Mouse (Mus musculus) thymus, postnatal 10 days (tissue): ENCODE measurements around the gene Dbnl.
A peak's percentile ranks its signal among the peaks of the same experiment; 100 is the strongest.

Experiments used
- DNase-seq, 2 experiments: peaks; one replicate each; pipeline ENCODE4 v3.0.0; 2021; ENCODE audit warnings: low spot score in 2 of 2

Dbnl gene

DNA sequence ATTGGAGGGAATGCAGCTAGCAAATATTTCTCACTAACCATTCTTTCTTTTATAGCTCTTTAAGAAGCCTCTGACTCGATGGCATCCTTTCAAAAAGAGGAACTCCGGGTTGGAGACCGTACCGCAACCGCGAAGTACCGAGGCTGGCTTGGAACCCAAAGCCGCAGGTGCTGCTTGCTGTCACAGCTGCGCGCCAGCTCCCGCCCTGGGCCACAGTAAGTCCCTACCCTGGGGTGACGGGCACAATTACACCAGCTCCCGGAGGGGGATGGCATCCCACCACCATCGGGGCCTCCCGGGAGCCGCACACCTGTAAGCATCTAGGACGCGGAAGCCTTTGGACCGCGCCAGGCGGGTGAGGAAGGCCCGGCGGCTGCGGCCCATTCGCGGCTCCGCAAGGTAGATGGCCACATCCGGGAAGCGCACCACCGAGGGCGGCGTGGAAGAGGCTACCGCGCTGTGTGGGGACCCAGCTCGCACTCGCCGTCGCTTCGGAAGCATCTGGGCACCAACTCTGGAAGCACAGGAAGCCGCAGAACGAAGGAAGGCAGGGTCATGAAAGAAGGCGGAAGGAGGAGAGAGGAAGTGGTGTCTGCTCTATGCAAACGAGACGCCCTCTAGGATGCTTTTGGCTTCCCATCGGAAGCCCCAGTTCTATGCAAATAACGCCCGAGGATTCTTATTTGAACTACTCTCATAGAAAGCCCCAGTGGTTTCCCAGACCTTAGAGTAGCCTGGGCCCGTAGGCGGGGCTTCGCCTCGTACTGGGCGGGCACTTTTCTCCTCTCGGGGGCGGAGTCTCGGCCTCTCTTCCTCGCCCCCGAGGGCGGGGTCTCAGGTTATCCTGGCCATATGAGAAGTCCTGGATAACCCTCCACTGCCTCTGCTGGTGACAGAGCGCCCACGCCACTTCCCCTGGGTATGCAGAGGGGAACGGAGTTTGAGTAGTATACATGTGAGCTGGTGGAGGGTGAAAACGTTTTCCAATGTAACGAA, 49.3 kb downstream of the Dbnl start, which contains the start of gene Polm:
Polm (minus strand) TSS at position 766 of the 996 bp plus-strand sequence.
- peak; percentile 79 for DNase-seq

DNA sequence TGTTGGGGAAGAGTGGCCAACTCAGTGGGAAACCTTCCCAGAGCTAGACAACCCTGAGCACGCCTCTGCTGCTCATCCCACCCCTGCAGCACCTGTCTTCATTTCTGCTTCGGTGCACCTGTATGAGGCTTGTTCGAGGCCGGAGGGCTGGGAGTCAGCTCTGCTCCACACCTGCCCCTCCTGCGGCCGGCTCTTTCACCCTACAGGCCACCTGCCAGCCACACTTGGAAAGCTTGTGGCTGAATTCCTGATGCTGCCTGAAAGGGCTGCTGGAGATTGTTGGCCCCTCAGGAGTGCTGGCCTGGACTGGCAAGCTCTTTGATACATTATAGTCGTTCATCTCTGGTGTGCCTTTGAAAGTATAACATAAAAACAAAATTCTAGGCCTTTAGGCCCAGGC, 52.1 kb downstream of the Dbnl start:
- no peak for DNase-seq

DNA sequence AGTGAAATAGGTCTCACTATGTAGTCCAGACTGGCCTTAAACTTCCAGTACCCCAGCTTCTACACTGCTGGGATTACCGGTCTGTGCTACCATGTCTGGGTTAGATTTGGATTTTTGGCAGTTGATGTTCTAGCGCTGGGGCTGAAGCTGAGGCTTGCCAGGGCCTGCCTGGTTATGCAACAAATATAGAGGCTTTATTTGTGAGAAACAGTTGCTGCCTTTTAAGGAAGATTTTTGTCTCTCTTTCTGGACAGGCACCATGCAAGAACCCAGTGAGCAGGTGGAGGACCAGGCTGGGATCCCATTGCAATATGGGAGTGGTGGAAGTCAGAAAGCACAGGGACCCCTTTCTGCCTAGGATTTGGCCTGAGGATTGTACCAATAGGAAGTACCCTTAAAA, 53.5 kb downstream of the Dbnl start:
- DNase-seq, result no peak

DNA sequence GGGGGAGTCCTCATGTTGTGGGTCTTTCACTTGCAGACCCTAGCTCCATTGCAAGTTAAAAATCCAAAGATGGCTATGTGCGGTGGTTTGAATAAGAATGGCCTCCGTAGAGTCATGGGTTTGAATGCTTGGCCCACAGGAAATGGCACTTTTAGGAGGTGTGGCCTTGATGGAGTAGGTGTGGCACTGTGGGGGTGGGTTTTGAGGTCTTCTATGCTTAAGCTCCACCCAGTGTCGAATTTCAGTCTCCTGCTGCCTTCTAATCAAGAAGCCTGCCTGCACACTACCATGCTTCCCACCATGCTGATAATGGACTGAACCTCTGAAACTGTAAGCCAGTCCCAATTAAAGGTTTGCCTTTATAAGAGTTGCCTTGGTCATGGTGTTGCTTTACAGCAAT, 54.8 kb downstream of the Dbnl start:
- no peak for DNase-seq

DNA sequence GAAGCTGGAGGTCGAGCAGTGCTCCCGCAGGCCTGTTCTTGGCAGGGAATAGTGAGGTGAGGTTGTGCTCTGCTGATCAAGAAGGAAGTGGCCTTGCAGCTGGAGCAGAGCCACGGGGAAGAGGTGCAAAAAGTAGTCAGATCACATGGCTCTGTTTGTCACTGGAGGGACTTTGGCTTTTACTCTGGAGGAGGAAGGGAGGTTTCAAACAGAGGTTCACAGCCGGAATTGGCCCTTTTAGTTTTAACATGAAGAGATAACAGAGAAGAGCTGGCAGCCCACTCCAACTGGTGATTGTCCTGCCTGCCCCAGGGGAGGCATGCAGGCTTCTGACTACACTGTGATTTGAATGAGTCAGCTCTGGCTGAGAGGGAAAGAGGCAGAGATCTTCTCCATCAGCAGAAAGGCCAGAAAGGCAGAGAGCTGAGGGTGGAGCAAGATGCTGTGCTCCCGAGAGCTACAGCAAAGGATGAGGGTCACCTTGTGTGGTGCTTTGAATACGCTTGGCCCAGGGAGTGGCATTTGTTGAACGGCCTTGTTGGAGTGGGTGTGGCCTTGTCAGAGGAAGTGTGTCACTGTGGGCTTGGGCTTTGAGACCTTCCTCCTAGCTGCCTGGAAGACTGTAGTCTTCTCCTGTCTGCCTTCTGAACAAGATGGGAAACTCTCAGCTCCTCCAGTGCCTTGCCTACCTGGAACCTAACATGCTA, 58.5 kb downstream of the Dbnl start:
- no peak for DNase-seq

DNA sequence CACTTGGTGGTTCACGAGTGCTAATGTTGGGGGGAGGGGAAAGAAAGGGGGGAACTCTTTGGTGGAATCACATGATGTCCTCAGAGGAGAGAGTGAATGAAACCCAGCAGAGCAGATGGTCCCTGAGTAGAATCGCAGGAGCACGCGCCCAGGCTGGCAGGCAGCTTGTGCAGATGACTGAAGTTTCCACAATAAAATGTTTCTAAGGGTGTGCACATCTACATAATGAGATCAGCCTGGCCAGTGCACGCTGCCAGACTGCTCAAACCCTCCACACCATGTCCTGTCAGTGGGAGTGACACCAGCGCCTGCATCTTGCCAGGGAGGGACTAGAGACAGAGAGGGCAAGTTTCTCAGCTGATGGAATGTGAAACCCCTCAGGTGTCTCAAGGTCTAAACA, 60.5 kb downstream of the Dbnl start:
- no peak for DNase-seq

DNA sequence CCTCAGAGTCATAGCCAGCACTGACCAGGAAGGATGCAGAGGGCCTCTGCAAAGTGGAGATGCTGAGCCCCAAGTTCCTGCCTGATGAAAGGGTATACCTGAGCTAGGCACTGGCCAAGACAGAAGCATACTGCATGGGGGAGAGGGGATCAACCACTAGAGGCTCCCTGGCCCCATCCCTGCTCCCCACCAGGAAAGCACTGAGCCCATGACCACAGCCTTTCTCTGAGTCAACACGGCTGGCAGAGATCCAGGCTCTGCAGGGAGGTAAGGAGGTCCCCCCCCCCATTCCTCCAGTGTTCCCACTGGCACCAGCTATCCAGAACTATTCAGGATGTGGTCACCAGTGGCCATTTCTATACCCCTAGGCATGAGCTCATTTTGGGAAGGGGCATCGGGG, 61.0 kb downstream of the Dbnl start:
- no peak for DNase-seq

DNA sequence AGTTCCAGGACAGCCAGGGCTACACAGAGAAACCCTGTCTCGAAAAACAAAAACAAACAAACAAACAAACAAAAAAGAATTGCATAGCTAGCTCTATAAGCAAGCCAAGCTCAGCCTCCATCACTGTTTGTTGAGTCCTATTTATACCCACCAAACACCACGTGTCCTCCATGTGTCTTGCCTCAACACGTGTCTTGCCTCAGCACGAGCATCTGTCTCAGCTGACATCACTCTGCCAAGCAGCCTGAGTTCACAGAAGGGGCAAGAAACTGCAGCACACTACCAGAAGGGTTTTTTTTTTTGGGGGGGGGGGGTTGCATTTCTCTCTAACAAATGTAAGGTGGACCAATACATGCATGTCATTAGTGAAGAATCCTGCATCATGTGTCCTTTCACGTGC, 62.2 kb downstream of the Dbnl start:
- peak in 1 of 2 experiments; percentile 45 for DNase-seq
